Mouse (Mus musculus) heart, postnatal 0 days (tissue): Measurements from ENCODE around the gene Gad1.

ENCODE experiments used
- CTCF ChIP-seq: IDR thresholded peaks from 2 replicates; pipeline ENCODE4 v1.5.1; 2016; ENCODE audit warnings: antibody characterized with exemption, control low read depth, low read depth
- EP300 ChIP-seq: IDR thresholded peaks from 2 replicates; pipeline ENCODE4 v1.6.1; 2016; ENCODE audit warnings: antibody characterized with exemption, low read depth

- TF ChIP-seq EP300 (no peak), CTCF (no peak)
Measured at GRCm38 (mm10) chr2:70505896-70506295, 47.0 kb upstream of the Gad1 start.
